Mouse (Mus musculus): ENCODE measurements around the gene Tnfsf4.

Gene Tnfsf4

GRCm38 (mm10) chr1:161394931-161395459, at the start of gene Tnfsf4:
Tnfsf4 (plus strand) TSS chr1:161395409.
- no peak for DNase-seq (ENCODE audit: low read depth, low spot score)

- no peak for DNase-seq (ENCODE audit: low read depth, low spot score)
Observed at GRCm38 (mm10) chr1:161350981-161351380, 44.2 kb upstream of the Tnfsf4 start.

GRCm38 (mm10) chr1:161365006-161365405, 30.2 kb upstream of the Tnfsf4 start:
- no peak for DNase-seq (ENCODE audit: low read depth, low spot score)

GRCm38 (mm10) chr1:161371919-161372318, 23.3 kb upstream of the Tnfsf4 start:
- no peak for DNase-seq (ENCODE audit: low read depth, low spot score)

GRCm38 (mm10) chr1:161375866-161376265, 19.3 kb upstream of the Tnfsf4 start:
- DNase-seq (ENCODE audit: low read depth, low spot score) = no peak

GRCm38 (mm10) chr1:161378571-161378970, 16.6 kb upstream of the Tnfsf4 start:
- DNase-seq (ENCODE audit: low read depth, low spot score) = no peak

- no peak for DNase-seq (ENCODE audit: low read depth, low spot score)
Observed at GRCm38 (mm10) chr1:161379685-161380424, 15.4 kb upstream of the Tnfsf4 start.

GRCm38 (mm10) chr1:161380425-161380780, 14.8 kb upstream of the Tnfsf4 start:
- peak; percentile 34 for DNase-seq (ENCODE audit: low read depth, low spot score)

GRCm38 (mm10) chr1:161390066-161390465, 5.1 kb upstream of the Tnfsf4 start:
- DNase-seq (ENCODE audit: low read depth, low spot score) = no peak

- no peak for DNase-seq (ENCODE audit: low read depth, low spot score)
Observed at GRCm38 (mm10) chr1:161392906-161393305, 2.3 kb upstream of the Tnfsf4 start.

- no peak for DNase-seq (ENCODE audit: low read depth, low spot score)
Observed at GRCm38 (mm10) chr1:161395610-161396009, 401 bp downstream of the Tnfsf4 start.

- no peak for DNase-seq (ENCODE audit: low read depth, low spot score)
Observed at GRCm38 (mm10) chr1:161396351-161396750, 1.1 kb downstream of the Tnfsf4 start.

- DNase-seq (ENCODE audit: low read depth, low spot score) = peak; percentile 33
Observed at GRCm38 (mm10) chr1:161400126-161400525, 4.9 kb downstream of the Tnfsf4 start.

- DNase-seq (ENCODE audit: low read depth, low spot score) = peak; percentile 55
Observed at GRCm38 (mm10) chr1:161403061-161403460, 7.9 kb downstream of the Tnfsf4 start.

GRCm38 (mm10) chr1:161406480-161406879, 11.3 kb downstream of the Tnfsf4 start:
- no peak for DNase-seq (ENCODE audit: low read depth, low spot score)

GRCm38 (mm10) chr1:161419926-161420325, 24.7 kb downstream of the Tnfsf4 start:
- no peak for DNase-seq (ENCODE audit: low read depth, low spot score)

GRCm38 (mm10) chr1:161420646-161421045, 25.4 kb downstream of the Tnfsf4 start:
- DNase-seq (ENCODE audit: low read depth, low spot score) = no peak

- no peak for DNase-seq (ENCODE audit: low read depth, low spot score)
Observed at GRCm38 (mm10) chr1:161426277-161427056, 31.3 kb downstream of the Tnfsf4 start.

- DNase-seq (ENCODE audit: low read depth, low spot score) = no peak
Observed at GRCm38 (mm10) chr1:161427057-161427311, 31.8 kb downstream of the Tnfsf4 start.

GRCm38 (mm10) chr1:161435781-161436180, 40.6 kb downstream of the Tnfsf4 start:
- DNase-seq (ENCODE audit: low read depth, low spot score) = no peak

GRCm38 (mm10) chr1:161436503-161436902, 41.3 kb downstream of the Tnfsf4 start:
- DNase-seq (ENCODE audit: low read depth, low spot score) = no peak

GRCm38 (mm10) chr1:161444858-161445257, 49.6 kb downstream of the Tnfsf4 start:
- peak; percentile 50 for DNase-seq (ENCODE audit: low read depth, low spot score)

- DNase-seq (ENCODE audit: low read depth, low spot score) = no peak
Observed at GRCm38 (mm10) chr1:161451683-161452245, 56.6 kb downstream of the Tnfsf4 start.

Measured in forelimb bud, embryonic 11.5 days (tissue).